Mouse (Mus musculus) urinary bladder, adult 18-20 months (tissue): ENCODE measurements around the gene Tyrobp.

Source experiments
- DNase-seq, 2 experiments: peaks; one replicate each; pipeline ENCODE4 v3.0.0; 2022; ENCODE audit warnings: low spot score in 2 of 2, mixed read lengths in 2 of 2

Gene Tyrobp

DNA sequence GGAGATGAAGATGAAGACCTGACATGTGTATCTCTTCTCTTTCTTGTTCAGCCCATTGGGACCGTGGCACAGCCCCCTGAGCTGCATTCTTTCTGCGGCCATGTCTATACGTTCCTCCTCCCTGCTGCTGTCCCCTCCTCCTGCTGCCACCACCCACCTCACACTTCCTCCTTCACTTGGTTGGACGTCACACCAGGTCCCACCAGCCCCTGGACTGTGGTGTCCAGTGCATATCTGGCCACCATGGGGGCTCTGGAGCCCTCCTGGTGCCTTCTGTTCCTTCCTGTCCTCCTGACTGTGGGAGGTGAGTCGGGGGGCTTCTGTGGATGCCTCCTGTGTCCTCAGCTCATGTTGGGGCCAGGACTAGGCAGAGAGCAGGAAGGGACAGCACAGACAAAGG is at the start of gene Tyrobp:
TSS of gene Tyrobp (plus strand) at position 165 of the 400 bp plus-strand sequence.
- no peak for DNase-seq

DNA sequence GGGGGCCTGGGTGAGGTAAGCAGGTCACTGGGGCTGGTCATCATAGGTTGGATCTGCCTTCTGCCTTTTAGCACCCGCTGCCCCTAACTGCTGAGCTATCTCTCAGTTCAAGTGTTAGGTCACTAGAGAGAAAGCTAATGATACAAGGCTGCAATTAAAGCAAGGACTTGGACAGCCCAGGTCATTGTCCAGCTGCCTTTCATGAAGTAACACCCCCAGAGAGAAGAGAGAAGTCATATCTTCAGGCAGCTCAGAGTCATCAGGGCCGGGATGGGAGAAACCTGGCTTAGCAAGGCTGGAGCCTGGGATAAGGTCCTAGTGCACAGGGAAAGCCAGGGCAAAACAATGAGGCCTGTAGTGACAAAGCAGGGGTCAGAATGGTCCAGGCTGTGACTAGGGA is 46.1 kb upstream of the Tyrobp start:
- no peak for DNase-seq

DNA sequence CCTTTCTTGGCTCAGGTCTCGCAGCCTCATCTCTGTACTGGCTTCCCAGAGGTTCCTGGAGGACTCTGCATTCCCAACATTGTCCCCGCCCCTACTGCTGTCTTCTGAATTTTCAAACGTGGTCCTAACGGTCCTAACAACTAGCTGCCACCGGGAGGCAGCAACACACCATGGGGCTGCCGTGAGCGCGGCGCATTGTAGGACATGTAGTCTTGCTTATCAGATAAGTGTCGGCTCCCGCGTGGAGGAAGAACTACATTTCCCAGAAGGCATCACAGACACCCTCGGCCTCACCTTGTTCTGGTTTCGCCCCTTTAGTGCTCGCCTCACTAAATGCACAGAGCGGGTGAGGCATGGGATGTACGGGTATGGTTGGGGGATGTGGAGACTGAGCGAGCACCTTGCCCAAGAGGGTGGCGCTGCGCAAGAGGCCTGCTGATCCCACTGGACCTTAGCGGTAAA is 40.0 kb upstream of the Tyrobp start:
- peak; percentile 64 to 90 for DNase-seq

DNA sequence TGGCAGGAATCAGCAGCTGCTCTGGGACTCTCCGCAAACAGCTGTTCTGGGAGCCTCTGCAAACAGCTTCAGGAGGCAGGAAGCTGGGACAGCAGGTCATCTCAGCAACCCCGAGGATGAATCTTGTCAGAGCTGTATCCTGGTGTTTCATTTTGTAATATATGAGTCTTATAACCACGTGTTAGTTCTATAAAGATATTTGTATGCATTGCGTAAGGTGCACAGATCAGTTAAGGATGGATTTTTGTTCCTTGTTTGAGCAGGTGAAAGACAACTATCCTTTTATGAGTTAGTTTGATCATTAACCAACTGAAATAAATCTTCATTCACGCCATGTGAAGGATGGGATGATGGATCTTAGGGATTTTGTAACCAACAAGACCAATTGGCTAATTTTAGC is 33.5 kb upstream of the Tyrobp start:
- no peak for DNase-seq

DNA sequence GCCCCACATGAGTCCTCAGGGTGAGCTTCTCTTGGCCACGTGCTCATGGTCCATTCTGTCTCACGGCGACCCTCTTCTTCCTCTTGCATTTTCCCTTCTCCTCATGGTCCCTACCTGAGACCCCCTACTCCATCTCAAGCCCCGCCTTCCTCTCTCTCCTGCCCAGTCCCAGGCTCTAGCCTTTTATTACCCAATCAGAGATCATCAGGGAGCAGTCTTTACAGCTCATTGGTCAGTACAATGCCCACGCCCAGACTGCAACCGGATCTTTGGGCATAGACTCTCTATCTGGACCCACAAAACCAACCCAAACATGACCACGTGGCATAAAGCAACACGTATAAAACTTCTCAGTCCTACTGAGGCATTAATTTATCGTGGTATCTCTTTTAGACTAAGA is 29.5 kb upstream of the Tyrobp start:
- no peak for DNase-seq

DNA sequence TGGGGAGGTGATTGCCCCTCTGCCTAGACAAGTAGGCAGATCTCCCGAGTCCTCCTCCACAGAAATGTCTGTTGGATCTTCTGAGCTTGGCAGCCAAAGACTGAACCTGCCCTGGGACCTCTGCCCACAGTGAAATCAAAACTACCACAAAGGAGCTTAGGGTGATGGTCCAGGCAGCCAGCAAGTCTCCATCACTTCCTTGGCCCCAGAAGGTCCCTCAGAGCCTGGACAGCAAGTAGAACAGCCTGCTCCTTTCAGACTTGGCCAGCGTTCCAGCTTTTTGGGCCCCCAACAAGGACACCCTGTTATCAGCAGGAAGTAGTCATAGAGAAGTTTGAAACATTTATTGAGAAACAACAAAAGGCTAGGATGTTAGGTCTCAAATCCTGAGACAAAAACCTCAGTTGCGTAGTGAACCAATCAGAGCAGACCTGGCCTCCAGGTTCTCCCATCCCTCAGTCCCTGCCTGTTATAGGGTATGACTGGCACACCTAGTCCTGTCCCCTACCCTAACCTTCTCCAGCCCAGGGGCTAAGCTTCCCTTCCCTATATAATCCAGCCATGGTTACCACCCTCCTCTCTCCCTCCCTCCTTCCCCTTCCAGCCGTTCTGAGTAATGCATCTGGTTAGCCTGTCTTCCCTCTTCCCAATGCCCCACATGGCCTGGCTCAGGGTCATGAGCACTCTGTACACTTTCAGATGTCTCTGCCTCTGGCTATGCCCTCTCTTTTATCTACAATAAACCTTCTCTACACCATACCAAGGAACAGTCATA is 20.6 kb upstream of the Tyrobp start:
- DNase-seq = no peak

DNA sequence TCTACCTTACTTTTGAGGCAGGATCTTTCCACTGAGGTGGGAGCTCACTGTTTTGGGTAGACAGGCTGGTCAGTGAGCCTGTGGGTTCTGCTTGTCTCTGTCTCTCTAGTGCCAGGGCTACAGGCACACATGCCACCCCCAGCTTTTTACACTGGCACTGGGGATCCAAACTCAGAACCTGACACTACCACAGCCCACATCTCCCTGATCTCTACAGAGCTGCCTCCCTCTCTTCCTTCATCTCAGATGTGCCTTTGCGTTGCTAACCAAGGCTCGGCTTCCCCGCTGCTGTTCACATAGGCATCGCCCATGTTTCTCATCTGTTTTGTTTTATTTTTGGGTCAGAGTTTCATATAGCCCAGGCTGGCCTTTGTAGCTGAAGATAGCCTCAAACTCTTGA is 19.9 kb upstream of the Tyrobp start:
- no peak for DNase-seq

DNA sequence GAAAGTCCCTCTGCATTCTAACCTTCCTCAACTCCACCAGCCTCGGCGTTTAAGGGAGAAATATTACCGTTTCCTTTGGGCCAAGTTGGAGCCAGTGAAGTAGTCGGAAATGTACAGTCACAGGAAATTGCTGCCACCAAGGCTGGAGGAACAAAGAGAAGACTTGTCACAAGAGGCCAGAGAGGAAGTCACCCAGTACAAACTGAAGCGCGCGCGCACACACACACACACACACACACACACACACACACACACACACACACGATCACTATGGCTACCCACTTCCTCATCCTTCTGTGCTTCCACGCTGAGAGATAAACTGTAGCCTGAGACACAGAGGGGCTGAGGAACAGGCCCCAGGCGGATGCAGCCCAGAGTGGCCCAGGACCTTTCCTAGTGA is 19.2 kb upstream of the Tyrobp start:
- DNase-seq = no peak

DNA sequence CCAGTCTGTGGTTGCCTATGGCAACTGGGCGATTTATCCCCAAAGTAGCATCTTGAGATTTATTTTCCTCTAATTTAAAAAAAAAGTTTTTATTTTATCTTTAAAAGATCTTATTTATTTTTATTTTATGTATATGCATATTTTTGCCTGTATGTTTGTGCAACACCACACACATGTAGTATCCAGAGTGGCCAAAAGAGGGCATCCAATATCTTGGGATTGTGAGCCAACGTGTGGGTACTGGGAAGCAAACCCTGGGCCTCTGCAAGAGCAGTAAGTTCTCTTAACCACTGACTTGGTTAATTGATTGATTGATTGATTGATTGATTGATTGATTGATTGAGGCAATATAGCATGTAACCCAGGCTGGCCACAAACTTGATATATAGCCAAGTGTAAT is 18.7 kb upstream of the Tyrobp start:
- no peak for DNase-seq

DNA sequence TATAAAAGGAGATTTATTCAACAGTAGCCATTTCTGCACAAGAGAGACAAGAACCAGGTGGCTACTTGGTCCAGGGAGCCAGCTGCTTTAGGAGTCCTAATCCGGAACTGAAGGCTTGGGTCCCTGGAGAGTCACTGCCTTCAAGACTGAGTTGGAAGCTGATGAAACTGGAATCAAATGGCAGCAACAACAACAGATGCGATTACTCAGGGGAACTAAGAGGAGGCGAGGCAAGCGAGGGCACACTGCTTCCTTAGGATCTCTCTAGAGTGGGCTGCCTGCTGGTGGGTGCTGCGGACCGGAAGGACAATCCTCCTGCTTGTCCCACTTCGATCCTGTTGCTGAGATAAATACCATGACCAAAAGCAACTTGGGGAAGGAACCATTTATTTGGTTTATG is 13.9 kb upstream of the Tyrobp start:
- DNase-seq = no peak

DNA sequence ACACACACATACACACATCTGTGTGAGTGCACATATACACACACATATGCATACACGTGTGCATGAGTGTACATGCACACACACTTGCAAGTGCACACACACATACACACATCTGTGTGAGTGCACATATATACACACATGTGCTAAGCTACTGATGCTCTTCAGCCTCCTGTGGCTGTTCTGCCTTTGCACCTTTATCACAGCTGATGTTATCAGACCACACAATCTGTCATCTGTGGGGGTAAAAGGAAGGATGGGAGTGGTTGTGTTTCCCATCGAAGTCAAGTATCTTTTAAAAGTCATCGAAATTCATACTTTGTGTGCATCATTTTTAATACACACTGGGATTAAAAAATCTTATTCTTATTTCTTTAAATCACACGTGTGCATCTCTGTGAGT is 11.2 kb upstream of the Tyrobp start:
- DNase-seq = no peak

DNA sequence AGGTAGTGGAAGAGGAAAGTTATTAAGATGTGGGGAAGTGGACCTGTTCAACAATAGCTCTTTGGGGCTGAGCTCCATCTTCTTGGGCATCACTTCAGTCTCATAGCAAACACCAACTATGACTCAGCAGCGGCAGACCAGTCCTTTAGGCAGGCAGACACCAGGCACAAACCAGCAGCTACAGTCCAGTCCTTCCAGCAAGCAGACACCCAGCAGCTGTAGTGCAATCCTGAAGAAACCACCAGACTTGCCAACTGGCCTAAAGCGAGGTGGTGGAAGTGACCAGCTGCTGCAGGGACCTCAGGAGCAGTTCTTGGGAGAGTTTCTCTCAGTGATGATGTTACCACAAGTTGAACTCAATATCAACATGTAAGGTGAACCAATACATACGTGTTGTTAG is 4.9 kb upstream of the Tyrobp start:
- DNase-seq = no peak

DNA sequence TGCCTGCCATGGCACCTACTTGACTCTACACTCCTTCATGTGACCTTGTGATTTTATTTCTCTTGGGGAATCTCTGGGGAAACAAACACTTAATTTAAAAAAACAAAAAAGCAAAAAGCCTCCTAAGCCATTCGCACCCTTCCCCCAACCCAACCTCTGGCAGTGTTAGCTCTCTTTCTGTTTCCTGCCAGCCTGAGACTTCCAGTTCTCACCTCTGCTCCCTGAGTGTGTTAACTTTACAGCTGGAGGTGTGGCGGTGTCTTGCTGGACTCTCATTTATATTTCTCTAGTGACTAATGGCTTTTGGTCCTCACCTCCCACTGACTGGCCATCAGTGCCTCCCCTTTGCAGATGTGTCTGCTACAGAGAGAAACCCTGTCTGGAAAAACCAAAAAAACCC is 3.8 kb upstream of the Tyrobp start:
- no peak for DNase-seq

DNA sequence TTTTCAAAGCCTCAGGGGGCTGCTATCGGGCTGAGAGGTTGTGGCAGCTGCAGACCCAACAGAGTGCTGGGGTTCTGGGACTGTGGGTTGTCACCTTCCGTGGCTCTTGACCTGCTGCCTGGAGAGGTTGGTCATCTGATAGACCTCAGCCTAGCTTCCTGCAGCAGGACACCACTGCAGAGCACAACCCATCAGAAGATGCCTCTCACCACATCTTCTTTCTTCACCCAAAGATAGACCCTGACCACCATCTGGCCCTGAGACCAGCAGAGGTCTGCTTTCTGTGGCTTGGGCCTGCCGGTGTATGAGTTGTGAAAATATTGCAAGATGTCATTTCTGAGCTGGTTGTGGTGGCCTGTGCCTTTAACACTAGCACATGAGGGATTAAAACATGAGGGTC is 2.5 kb upstream of the Tyrobp start:
- DNase-seq = no peak

DNA sequence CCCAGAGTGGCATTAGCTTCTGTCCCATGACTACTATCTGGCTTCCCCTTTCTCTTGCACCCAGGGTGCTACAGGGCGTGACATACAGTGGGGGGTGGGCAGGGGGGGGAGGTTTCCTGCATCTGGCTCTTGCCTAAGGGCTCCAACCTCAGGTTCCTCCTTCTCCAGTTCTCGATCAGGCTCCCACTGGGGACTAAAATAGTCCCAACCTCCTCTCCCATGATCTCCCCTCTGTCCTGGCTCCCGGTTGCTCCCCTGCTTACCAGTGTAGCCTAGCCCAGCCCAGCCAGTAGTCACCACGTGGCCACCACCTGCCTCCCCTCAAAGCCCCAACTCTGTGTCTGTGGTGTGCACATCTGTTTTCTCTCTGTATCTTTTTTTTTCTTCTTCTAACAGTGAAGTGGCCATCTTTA is 819 bp upstream of the Tyrobp start:
- no peak for DNase-seq

DNA sequence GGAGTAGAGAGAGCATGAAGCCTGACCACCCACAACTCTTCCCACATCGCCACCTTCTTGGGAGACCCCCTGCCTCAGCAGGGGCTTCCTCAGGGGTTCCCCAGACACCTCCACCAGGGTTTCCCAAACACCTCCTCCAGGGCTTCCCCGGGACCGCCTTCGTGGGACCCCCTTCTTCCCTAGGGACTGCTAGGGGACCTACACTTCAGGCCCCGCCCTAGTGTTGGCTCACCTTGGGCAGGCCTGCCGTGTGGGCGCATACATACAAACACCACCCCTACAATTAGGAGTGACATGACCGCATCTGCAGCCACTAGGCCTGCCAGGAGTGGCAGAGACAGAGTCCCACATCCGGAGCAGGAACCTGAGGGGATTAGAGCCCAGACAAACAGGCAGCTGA is 4.3 kb downstream of the Tyrobp start:
- no peak for DNase-seq

DNA sequence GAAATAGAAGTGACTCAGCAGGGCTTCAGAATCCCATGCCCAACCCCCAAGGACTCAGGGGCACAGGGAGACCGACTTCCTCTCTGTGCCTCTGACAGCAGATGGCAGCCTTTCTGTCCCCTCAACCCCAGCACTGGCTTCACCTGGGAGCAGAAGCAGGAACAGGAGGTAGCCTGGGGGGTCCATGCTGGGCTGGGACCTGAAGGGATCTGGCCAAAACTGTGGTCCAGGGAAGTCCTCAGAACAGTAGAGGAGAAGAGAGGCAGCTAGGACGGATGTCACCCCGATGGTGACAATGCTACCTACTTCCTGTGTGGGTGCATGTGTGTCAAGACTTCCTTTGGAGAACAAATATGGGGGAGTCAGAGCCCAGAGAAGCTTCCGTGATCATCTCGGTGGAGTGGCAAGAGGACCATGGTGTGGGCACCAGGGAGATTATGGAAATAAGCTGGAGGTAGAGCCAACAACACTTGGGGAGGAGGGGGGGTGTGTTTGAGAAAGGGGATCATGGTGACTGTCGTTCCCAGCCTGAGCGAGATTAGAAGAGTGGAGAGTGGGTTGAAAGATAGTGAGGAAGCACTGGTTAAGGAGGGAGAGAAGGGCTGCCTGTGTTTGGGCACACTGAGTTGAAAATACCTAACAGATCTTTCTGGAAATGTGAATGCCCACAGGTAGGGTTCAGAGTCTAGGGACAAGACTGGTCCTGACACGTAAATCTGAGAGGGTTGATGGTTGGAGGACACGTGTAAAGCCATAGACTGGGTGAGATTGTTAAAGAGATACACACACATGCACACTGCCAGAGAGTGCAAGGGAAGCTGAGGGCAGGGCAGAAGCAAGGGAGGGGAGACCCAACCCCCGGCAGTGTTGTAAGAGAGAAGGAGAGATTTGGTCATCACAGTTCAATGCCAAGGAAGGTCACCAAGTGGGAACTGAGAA is 6.3 kb downstream of the Tyrobp start, which contains the start of gene Hcst:
TSS of gene Hcst (minus strand) at position 294 of the 939 bp plus-strand sequence.
- DNase-seq = no peak

DNA sequence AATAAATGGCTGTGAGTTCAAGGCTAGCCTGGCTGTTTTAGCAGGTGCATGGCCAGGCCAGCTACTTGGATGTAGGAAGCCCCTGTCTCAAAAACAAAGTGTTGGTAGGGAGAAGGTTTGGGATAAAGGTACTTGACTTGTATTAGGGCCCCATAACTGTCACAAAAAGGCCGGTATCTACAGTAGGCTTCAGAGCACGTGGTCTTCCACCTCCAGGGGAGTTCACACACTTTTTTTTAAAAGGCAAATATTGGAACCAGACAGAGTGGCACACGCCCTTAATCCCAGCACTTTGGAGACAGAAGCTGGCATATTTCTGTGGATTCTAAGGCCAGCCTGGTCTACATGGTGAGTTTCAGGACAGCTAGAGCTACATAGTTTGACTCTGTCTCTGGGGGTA is 7.1 kb downstream of the Tyrobp start:
- DNase-seq = no peak

DNA sequence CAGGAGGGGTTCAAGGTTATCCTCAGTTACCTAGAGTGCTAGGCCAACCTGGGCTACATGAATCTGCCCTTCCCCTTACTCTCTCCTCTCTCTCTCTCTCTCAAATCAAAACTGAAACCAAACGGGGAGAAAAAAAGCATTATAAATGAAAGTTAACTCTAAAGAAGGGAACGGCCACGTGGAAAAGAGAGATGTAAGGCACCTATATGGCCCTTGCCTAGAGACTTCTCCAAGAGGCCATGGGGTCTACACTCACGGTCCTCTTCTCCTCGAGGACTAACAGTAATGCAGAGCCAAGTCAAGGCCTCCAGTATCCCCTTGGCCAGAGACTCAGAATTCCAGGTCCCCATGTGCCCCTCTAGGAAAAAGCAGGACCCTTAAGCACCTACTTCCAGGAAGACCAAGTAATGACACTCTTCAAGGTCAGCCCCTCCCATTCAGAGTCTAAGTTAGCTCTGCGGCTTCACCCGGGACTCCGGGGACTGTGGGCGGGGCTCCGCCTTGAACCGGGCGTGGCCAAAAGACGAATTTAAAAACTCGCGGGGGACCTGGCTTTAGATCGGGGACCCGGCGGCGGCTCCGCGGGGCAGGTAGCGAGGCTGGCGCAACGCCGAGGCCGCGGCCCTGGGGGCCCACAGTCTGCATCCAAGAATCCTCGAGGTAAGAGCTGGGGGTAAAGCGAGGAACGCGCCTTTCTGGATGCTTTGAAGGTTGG is 7.8 kb downstream of the Tyrobp start, which contains the start of gene Nfkbid:
TSS of gene Nfkbid (plus strand) at position 558 of the 715 bp plus-strand sequence.
- peak; percentile 43 to 64 for DNase-seq

DNA sequence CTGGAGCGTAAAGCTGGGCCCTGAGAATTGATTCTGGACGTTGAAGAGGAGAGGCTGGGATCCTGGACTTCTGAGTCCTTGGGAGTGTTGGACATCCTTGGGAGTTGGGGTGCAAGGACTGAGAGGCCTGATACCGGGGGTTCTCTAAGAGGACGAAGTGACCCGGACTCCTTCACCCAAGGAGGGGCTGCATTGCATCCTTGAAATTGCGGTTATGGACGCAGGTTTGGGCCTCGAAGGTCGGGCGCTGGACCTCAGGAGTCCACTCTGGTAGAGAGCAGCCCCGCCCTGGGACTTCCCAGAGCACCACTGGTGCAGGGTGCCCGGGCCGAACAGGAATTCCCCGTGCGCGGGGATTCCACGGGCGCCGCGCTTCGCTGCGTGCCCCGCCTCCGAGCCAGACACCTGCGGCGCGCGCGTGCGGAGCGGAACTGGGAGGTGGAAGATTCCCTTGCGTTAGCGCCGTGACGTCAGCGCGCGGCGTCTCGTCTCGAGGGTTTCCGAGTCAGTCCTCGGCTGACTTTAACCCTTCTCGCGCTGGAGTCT is 8.4 kb downstream of the Tyrobp start:
- peak; percentile 77 to 80 for DNase-seq

DNA sequence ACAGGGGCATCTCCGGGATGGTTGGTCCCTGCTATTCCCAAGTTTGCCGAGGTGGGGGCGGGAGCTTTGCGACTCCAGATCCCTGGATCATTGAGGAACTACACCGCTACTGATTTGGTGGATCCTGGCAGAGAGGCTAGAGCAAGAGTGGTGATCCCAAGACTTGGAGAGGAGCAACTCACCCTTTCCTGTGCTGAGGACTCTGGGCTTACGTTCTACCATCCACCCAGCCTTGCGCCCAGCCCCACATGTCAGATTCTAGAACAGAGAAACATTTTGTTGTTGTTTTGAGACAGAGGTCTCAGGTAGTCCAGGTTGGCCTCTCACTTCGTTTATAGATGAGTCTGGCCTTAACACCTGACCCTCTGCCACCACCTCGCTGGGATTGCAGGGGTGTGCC is 9.0 kb downstream of the Tyrobp start:
- peak in 1 of 2 experiments; percentile 12 for DNase-seq
